Mouse (Mus musculus) forebrain, embryonic 12.5 days (tissue): ENCODE data around the gene Ninj2. TPM values are rescaled to one million over a fixed set of nuclear protein-coding genes. Genes with fewer than 3 reads are reported as not detected.
A peak's percentile ranks its signal among the peaks of the same experiment; 100 is the strongest.

ENCODE experiments used
- ATAC-seq: fragments of 200-750 bp; cut with Nextera tagmentation; 2 replicates; pipeline ENCODE4 v1.8.0; 2017; ENCODE audit warnings: moderate TSS enrichment; ENCODE audit not compliant: low FRiP score
- H3K27ac ChIP-seq: fragments of 300-500 bp; sonication (generic); 2 replicates; pipeline ENCODE4 v1.5.1; 2016; ENCODE audit warnings: mild to moderate bottlenecking
- H3K27me3 ChIP-seq: fragments of 300-500 bp; sonication (generic); 2 replicates; pipeline ENCODE4 v1.6.1; 2016; ENCODE audit warnings: mild to moderate bottlenecking
- H3K36me3 ChIP-seq: fragments of 300-500 bp; sonication (generic); replicated peaks from 2 replicates; pipeline ENCODE4 v1.6.1; 2016; ENCODE audit warnings: mild to moderate bottlenecking
- H3K4me1 ChIP-seq: fragments of 300-500 bp; sonication (generic); 2 replicates; pipeline ENCODE4 v1.6.1; 2016
- H3K4me2 ChIP-seq: fragments of 300-500 bp; sonication (generic); 2 replicates; pipeline ENCODE4 v1.6.1; 2016; ENCODE audit warnings: mild to moderate bottlenecking, moderate library complexity
- H3K4me3 ChIP-seq: fragments of 300-500 bp; sonication (generic); replicated peaks from 2 replicates; pipeline ENCODE4 v1.5.1; 2016; ENCODE audit warnings: mild to moderate bottlenecking
- H3K9ac ChIP-seq: fragments of 300-500 bp; sonication (generic); 2 replicates; pipeline ENCODE4 v1.6.1; 2016; ENCODE audit warnings: mild to moderate bottlenecking
- H3K9me3 ChIP-seq: fragments of 300-500 bp; sonication (generic); 2 replicates; pipeline ENCODE4 v1.6.1; 2016
- WGBS: fragments of 180-500 bp; shearing (Covaris S2); methylation state at CpG from one replicate; pipeline ENCODE4 v1.1.7; 2016; 5-methylcytosine and 5-hydroxymethylcytosine counted together
- polyA plus RNA-seq: library from polyadenylated mRNA; unstranded; fragments of >200 nt; fragmentation: Nextera tagmentation; extraction: Ambion mirVana; gene quantifications from 2 replicates; pipeline ENCODE4 v1.2.1, GENCODE M21; 2016

The Ninj2 gene
- polyA plus RNA-seq, 1 experiment from 2014 or later = not detected

DNA sequence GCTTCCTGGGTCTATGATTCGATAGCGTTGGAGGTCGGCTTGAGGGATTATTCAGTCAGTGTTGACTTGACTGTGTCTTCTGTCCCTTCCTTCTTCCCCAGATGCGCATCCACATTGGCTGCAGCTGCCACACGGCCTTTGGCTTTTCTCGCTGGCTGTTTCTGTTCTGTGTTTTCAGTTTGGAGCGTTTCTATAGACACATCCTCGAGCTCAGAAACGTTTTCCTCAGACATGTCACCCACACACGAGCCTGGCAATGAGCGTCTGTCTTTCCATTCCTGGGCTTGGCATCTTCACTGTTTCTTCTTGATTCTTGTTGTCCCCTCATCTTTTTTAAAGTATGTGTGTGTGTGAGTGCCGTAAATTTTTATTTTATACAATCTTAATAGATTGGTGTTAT, 8.1 kb downstream of the Ninj2 start:
- H3K4me2 ChIP-seq = no peak overlapping the region
- H3K36me3 ChIP-seq = no peaks in the 10 kb centered on the region
- 85% methylated on average over 12 of the region's 12 CpGs for WGBS
- no peaks in the 10 kb centered on the region for H3K27me3 ChIP-seq
- H3K4me3 ChIP-seq = no peak overlapping the region
- no peaks in the 10 kb centered on the region for H3K4me1 ChIP-seq
- no peak overlapping the region for H3K9ac ChIP-seq
- no peak for ATAC-seq
- H3K27ac ChIP-seq = no peak overlapping the region
- H3K9me3 ChIP-seq = no peaks in the 10 kb centered on the region

DNA sequence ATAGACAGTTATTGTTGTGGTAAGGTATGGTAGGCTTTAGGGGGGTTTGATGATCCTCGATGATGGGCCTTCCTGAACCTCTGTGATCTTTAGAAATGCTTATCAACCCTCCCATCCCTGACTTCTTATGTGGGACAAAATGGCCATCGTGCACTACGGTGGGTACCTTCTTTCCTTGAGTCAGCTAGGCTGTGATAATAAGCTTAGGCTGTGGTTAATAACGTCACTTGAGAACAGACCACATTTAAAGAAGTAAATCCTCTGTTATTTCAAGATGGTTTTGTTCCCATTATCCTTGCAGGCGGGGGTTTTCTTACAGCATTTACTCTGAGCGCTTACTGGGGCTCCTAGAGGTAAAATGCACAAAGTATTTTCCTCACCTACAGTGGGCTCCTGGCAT, 8.8 kb downstream of the Ninj2 start:
- Histone ChIP-seq H3K4me1 (no peaks in the 10 kb centered on the region), H3K36me3 (no peaks in the 10 kb centered on the region), H3K9ac (no peak overlapping the region), H3K9me3 (no peaks in the 10 kb centered on the region), H3K27ac (no peak overlapping the region), H3K4me3 (no peak overlapping the region), H3K4me2 (no peak overlapping the region), H3K27me3 (no peaks in the 10 kb centered on the region)
- ATAC-seq = no peak
- 82% methylated on average over 6 of the region's 6 CpGs for WGBS

DNA sequence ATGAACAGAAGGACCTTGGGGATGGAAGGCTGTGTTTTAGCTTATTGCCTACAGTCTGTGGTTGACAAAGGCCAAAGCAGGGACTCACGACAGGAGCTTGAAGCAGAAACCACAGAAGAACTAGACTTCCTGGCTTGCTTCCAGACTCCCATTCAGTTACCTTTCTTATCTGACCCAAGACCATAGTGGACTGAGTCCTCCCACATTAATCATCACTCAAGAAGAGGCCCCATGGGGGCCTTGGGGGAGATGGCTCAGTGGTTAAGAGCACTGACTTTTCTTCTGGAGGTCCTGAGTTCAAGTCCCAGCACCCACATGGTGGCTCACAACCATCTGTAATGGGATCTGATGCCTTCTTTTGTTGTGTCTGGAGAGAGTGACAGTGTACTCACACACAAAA, 10.0 kb downstream of the Ninj2 start:
- no peak overlapping the region for H3K9ac ChIP-seq
- H3K27me3 ChIP-seq = no peaks in the 10 kb centered on the region
- no peaks in the 10 kb centered on the region for H3K4me1 ChIP-seq
- no peak for ATAC-seq
- no peaks in the 10 kb centered on the region for H3K9me3 ChIP-seq
- 48% methylated on average over 1 of the region's 1 CpGs for WGBS
- H3K36me3 ChIP-seq = no peaks in the 10 kb centered on the region
- H3K27ac ChIP-seq = no peak overlapping the region
- no peak overlapping the region for H3K4me3 ChIP-seq
- H3K4me2 ChIP-seq = no peak overlapping the region

DNA sequence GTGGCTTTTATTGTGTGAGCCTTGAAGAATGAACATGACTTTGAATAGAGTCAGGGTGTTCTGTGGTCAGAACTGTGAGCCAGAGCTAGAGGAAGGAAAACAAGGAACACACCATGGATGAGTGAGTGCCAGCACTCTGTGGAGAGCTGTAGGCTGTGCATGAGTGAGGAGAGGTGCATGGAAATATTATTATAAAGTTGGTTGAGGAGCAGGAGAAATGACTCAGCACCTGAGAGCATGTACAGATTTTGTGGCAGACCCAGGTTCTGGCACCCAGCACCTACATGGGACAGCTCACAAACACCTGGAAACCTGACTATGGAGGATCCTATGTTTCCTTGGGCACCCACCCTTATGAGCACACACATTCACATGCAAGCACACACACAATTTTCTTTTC, 11.9 kb downstream of the Ninj2 start:
- Histone ChIP-seq H3K36me3 (no peaks in the 10 kb centered on the region), H3K4me1 (peaks cover 4% of the 10 kb centered on the region; the same call in 1 of the 2 replicates), H3K9me3 (no peaks in the 10 kb centered on the region), H3K27ac (no peak overlapping the region), H3K4me3 (no peak overlapping the region), H3K9ac (no peak overlapping the region), H3K4me2 (no peak overlapping the region), H3K27me3 (no peaks in the 10 kb centered on the region)
- no peak for ATAC-seq

DNA sequence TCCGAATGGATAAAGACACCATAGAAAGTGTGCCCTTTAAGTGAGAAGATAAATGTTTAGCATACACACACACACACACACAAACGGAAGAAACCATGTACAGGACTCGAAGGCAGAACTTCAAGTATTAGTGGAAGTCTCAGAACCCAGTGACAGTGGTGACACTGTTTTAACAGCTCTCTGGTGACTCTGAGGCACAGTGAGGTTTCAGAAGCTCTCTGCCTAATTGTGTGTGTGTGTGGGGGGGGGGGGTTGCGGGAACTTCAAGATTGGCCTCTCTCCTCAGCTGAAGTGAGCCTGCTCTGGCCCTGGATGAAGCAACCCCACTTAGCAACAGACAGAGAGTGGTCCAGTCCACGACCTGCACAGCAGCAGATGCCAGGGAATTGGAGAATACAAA, 14.4 kb downstream of the Ninj2 start:
- Histone ChIP-seq H3K4me2 (no peak overlapping the region), H3K9ac (no peak overlapping the region), H3K36me3 (no peaks in the 10 kb centered on the region), H3K27me3 (no peaks in the 10 kb centered on the region), H3K9me3 (no peaks in the 10 kb centered on the region), H3K27ac (no peak overlapping the region), H3K4me1 (peaks cover 18% of the 10 kb centered on the region), H3K4me3 (no peak overlapping the region)
- WGBS = 74% methylated on average over 5 of the region's 5 CpGs
- no peak for ATAC-seq

DNA sequence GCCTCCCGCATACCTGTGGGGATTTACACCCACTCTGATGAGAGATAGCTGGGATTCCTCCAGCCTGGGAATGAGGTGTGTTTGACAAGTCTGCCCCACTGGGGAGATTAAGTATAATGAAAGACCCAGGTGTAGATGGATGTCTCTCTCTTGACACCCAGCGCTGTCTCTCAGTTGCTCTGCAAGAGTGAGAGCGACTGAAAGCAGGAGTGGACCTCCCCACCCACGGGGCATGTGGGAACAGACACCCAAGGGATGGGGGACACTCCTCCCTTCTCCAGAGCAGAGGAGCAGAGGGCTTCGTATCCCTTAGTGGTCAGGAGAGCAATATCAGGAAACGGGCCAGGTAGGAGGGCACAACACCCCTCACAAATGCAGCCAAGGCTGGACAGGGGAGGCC, 14.9 kb downstream of the Ninj2 start:
- H3K4me1 ChIP-seq = peaks cover 20% of the 10 kb centered on the region
- no peaks in the 10 kb centered on the region for H3K27me3 ChIP-seq
- H3K27ac ChIP-seq = no peak overlapping the region
- WGBS = 82% methylated on average over 6 of the region's 6 CpGs
- no peak overlapping the region for H3K4me3 ChIP-seq
- H3K9ac ChIP-seq = no peak overlapping the region
- H3K9me3 ChIP-seq = no peaks in the 10 kb centered on the region
- no peak for ATAC-seq
- no peaks in the 10 kb centered on the region for H3K36me3 ChIP-seq
- no peak overlapping the region for H3K4me2 ChIP-seq

DNA sequence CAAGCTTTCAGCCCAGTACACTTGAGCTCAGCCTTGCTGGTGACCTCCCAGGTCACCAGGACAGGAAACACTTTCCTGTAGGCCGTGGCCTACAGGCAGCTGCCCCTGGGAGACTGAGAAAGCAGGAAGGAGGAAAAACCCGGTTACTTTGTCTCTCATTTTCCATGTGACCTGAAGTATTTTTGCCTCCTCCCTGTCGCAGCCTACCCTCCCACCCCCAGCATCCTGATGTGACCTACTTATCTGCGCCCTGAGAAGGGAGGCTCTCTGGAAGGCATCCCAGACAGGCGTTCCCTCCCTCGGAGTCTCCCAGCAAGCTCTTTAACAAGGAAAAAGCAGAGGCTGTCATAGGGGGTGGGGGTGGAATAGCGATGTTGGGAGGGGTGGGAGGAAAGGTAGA, 16.0 kb downstream of the Ninj2 start:
- H3K27ac ChIP-seq = no peak overlapping the region
- no peak for ATAC-seq
- peaks cover 20% of the 10 kb centered on the region for H3K4me1 ChIP-seq
- no peaks in the 10 kb centered on the region for H3K27me3 ChIP-seq
- no peak overlapping the region for H3K4me2 ChIP-seq
- no peak overlapping the region for H3K4me3 ChIP-seq
- H3K9me3 ChIP-seq = no peaks in the 10 kb centered on the region
- WGBS = 31% methylated on average over 7 of the region's 7 CpGs
- no peaks in the 10 kb centered on the region for H3K36me3 ChIP-seq
- no peak overlapping the region for H3K9ac ChIP-seq

DNA sequence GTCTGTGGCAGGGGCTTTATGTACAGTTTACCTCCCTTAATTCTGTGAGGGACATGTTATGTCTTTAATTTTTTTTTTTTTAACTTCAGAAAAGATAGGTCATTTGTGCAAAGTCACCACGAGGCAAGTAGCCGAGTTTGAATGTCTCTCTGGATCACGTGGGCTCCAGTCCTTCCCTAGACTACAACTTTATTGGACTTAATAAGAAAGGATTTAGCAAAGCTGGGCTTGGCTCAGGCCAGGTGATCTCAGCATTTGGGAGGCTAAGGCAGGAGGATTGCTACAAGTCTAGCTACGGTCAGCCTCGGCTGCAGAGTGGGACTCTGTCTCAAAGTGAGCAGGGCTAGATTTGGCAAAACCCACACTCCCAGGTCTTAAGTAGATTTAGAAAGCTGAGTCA, 16.8 kb downstream of the Ninj2 start:
- 87% methylated on average over 5 of the region's 5 CpGs for WGBS
- Histone ChIP-seq H3K36me3 (no peaks in the 10 kb centered on the region), H3K4me2 (no peak overlapping the region)

DNA sequence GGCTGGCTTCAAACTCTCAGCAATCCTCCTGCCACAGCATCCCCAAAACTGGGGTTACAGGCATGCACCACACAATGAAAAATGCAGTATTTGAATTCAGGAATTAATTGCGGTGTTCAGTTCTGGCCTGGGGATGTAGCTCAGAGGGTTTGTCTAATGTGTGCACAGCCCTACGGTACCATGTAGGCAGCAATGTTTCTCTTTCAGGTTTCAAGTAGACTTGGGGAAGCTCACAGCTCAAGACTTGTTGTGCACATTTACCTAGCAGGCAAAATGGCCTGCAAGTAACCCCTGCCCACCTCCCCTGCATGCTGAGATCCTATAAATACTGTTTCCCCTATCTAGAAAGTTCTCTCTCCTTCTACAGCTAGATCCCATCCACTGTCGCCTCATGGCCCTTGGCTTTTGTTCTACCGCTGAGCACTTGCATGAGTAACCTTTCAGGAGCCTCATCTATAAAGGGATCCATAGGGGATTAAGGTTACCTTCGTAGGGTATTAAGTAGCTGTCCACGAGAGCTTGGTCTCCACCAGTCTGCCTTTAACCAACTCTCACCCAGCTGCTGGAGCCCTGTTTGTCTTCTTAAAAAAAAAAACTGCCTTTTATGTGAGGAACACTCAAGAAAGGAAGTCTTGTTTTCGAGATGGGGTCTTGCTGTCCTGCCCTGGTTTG, 17.7 kb downstream of the Ninj2 start:
- Histone ChIP-seq H3K4me1 (peaks cover 26% of the 10 kb centered on the region), H3K9me3 (no peaks in the 10 kb centered on the region), H3K4me2 (no peak overlapping the region), H3K36me3 (no peaks in the 10 kb centered on the region), H3K27me3 (no peaks in the 10 kb centered on the region), H3K9ac (no peak overlapping the region), H3K4me3 (no peak overlapping the region), H3K27ac (no peak overlapping the region)
- WGBS = 66% methylated on average over 7 of the region's 7 CpGs
- ATAC-seq = no peak

More for the DNA sequence above, 16.8 kb downstream of the Ninj2 start:
- no peak for ATAC-seq
- H3K27me3 ChIP-seq = no peaks in the 10 kb centered on the region
- no peak overlapping the region for H3K27ac ChIP-seq
- H3K9me3 ChIP-seq = no peaks in the 10 kb centered on the region
- H3K4me1 ChIP-seq = peaks cover 24% of the 10 kb centered on the region
- H3K9ac ChIP-seq = no peak overlapping the region
- no peak overlapping the region for H3K4me3 ChIP-seq

DNA sequence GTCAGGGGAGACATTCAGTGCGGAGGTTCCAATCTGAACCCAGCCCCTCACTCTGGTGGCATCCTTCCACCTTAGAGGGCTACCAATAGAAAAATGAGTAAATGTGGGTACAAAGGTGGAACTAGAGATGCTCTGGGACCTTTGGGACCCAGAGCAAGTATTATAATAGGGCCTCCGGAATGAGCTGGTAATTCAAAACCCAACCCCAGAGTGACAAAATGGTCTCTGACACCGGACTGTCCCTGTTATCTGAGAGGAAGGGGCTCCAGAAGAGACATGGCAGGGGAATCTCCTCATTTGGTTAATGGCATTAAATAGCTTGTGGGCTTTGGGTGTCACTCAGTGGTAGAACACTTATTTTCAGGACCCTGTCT, 18.2 kb downstream of the Ninj2 start:
- H3K4me1 ChIP-seq = peaks cover 26% of the 10 kb centered on the region
- no peak for ATAC-seq
- no peak overlapping the region for H3K9ac ChIP-seq
- H3K9me3 ChIP-seq = no peaks in the 10 kb centered on the region
- no peak overlapping the region for H3K4me3 ChIP-seq
- H3K4me2 ChIP-seq = no peak overlapping the region
- no peaks in the 10 kb centered on the region for H3K36me3 ChIP-seq
- no peak overlapping the region for H3K27ac ChIP-seq
- 87% methylated on average over 3 of the region's 3 CpGs for WGBS
- H3K27me3 ChIP-seq = no peaks in the 10 kb centered on the region

DNA sequence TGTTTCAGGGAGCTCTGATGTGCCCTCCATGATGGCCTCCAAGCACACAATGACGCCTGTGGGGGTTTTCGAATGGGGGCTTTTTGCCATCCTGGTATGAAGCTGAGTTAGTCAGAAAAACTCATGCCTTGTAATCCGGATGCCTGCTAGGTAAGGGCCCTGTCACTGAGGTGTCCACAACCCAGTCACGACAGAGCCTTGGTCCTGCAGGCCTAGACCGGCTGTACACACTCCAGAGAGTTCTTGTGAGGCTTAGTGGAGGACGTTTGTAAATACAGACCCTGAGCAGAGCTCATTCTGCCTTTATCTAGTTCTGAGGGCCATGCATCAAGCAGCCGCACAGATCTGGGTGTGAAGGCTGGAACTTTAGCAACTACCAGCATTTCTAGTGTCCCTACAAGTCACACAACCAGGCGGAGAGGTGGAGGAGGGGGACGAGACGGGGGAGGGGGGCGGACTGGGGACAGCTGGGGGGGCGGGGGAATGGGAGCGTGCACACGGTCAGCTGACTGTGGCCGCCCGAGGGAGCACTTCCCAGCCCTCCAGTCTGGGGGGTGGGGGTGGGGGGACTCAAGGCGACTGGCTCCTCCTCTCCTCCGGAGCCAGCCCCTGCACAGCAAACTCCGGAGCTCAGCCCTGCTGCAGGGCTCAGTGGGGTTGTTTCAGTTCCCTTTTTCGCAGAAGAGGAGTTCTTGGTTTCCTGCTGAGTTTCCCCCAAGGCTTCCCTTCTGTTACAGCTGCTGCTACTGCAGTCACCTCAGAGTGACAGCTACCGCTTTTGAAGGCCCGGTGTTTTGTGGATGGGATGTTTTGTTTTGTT, 19.0 kb downstream of the Ninj2 start:
- peak overlapping the region; percentile 22 for H3K4me3 ChIP-seq
- no peaks in the 10 kb centered on the region for H3K9me3 ChIP-seq

DNA sequence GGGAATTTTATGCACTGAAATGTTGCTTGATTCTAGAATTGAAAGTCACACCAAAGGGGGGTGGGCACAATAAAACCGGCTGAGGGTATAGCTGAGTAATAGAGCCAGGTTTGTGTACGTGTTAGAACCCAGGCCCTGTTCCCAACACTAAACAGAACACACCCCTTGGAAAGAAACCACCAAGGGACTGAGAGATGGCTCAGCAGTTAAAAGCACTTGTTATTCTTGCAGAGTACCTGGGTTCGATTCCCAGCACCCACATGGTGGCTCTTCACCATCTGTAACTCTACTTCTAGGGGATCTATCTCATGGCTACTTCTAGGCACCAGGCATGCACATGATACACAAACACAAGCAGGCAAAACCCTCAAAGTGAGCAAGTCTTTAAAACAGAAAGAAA, 20.7 kb downstream of the Ninj2 start:
- 92% methylated on average over 3 of the region's 3 CpGs for WGBS
- no peak for ATAC-seq
- peaks cover 26% of the 10 kb centered on the region for H3K4me1 ChIP-seq
- H3K27ac ChIP-seq = no peak overlapping the region
- no peaks in the 10 kb centered on the region for H3K9me3 ChIP-seq
- no peaks in the 10 kb centered on the region for H3K27me3 ChIP-seq
- no peak overlapping the region for H3K9ac ChIP-seq
- no peak overlapping the region for H3K4me2 ChIP-seq
- H3K4me3 ChIP-seq = no peak overlapping the region
- H3K36me3 ChIP-seq = no peaks in the 10 kb centered on the region

More for the DNA sequence above, 19.0 kb downstream of the Ninj2 start:
- 8% methylated on average over 20 of the region's 22 CpGs for WGBS
- Histone ChIP-seq H3K27ac (peak overlapping the region; percentile 83), H3K9ac (no peak overlapping the region), H3K36me3 (no peaks in the 10 kb centered on the region), H3K27me3 (no peaks in the 10 kb centered on the region), H3K4me2 (peak overlapping the region; percentile 50), H3K4me1 (peaks cover 26% of the 10 kb centered on the region)
- peak; percentile 94 for ATAC-seq

DNA sequence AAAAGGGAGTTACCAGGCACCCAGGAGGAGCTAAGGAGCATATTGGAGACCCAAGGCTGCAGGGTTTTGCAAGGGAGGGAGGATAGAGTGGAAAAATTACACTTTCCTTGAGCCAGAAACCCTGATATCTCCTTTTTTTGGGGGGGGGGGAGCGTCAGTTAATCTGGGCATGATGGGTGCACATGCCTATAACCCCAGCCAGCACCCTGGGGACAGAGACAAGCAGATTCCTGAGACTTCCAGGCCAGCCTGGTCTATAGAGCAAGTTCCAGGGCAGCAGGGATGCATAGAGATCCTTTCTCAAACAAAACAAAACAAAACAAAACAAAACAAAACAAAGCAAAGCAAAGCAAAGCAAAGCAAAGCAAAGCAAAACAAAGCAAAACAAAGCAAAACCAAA, 21.1 kb downstream of the Ninj2 start:
- Histone ChIP-seq H3K4me2 (no peak overlapping the region), H3K4me3 (no peak overlapping the region), H3K27me3 (no peaks in the 10 kb centered on the region), H3K9ac (no peak overlapping the region), H3K36me3 (no peaks in the 10 kb centered on the region), H3K27ac (no peak overlapping the region), H3K9me3 (no peaks in the 10 kb centered on the region), H3K4me1 (peaks cover 22% of the 10 kb centered on the region)
- WGBS = 64% methylated on average over 1 of the region's 1 CpGs
- no peak for ATAC-seq
